Mouse (Mus musculus) layer of hippocampus, postnatal 10 days (tissue): ENCODE data around the gene Gm43552. TPM values are rescaled to one million over a fixed set of nuclear protein-coding genes. Genes with fewer than 3 reads are reported as not detected.

ENCODE experiments used
- DNase-seq, 2 experiments: peaks; one replicate each; pipeline ENCODE4 v3.0.0; 2021; ENCODE audit warnings: low spot score in 2 of 2
- total RNA-seq, 2 experiments: library from RNA; stranded (reverse); gene quantifications; 2 replicates each; pipeline ENCODE4 v1.2.3; 2021

Gm43552 gene
- total RNA-seq, 2 experiments from 2014 or later, result not detected

DNA sequence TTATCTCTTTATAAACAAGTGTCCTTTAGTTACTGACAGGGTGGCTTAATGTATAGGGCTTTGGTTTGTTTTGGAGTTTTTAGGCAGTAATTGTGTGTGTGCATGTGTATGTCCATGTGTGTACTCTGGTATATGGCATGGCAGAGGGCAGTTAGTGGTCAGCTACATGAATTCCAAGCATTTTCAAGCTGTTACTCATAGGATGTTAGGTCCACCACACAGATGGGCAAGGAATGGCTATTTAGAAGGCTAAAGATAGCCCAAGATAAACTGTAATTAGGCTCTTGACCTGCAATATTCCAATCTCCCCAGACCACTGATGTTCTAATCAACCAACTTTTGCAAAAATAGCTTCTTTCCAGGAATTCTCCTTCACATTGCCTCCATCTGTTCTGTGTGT lies 54.6 kb downstream of the Gm43552 start:
- DNase-seq, result no peak

DNA sequence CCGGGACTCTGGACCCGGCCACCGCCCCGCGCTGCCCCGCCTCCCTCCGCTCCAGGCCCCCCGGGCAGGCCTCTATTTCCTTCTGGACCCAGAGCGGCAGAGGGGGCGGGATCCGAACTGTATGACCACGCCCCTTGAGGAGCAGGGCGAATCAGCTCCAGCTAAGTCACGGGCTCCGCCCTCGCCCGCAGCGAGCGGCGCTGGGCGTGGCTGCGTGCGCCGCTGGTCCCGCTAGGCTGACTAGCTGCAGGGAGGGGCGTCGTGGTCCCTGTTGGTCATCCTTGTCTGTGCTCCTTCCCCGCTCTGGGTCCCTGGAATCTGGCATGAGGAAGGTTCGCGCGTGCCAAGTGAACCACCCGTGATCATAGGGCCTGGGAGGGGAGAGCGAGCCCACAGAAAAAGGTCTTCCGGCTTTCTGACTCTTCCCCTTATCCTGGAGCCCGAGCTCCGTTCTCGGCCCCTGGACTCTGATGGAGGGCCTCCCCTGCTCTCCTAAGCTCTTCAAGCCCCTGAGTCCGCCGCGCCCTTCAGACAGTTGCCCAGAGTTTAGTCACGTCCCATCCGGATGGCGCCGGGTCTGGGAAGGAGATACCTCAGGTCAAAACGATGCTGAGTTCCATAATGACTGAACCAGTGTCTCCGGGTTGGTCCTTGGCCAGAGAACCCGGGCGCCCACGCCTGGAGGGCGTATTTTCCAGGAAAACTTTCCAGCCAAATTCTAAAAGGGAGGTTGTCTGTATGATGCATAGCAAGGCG lies 56.6 kb downstream of the Gm43552 start, which contains the start of gene Ugdh:
TSS of gene Ugdh (minus strand) at position 144 of the 756 bp plus-strand sequence.
- DNase-seq, result peak; percentile 92 to 96

DNA sequence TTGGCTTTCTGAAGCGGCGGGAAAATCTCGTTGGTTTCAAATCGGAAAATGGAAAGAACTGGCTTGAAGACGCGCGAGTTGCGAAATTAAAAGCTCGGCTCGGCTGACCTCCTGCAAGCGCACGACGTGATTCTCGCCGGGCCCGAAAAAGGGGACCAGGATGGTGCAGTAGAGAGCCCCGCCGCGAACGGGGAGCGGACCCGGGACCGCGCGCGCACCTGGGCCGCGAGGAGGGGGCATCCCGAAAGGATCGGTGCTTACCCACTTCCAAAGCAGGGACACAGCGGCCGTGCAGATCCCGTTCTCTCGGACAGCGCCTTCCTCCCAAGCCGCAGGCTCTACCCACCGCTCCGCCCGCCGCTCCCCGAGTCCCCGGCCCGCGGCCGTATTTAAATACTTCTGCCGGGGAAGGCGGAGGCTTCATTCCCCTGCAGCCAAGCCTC lies 57.2 kb downstream of the Gm43552 start:
- DNase-seq, result no peak

GRCm38 (mm10) chr5:65434471-65435362 lies 57.9 kb downstream of the Gm43552 start:
- DNase-seq, result peak in 1 of 2 experiments; percentile 30

- DNase-seq, result no peak
Observed at GRCm38 (mm10) chr5:65429441-65429840, 63.2 kb downstream of the Gm43552 start.

DNA sequence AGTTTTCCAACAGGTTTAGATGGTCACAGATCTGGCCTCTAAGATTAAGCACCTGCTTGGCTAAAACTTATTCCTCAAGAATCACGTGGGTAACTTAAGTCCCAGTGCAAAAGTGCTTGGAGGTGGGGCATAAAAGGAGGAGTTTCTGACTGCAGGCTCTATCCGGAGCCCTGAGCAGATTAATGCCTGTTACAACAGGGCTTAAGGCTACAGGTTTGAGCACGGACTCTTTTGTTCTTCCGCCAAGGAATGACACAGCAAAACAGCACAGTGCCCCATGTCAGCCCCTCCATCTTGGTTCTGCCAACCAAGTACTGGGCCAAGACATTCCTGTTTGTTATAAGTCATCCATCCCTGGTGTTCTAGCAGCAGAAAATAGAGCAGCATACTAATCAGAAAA lies 64.3 kb downstream of the Gm43552 start:
- no peak for DNase-seq

GRCm38 (mm10) chr5:65425251-65425650 lies 67.4 kb downstream of the Gm43552 start:
- DNase-seq, result no peak

GRCm38 (mm10) chr5:65424215-65424614 lies 68.4 kb downstream of the Gm43552 start:
- no peak for DNase-seq

- DNase-seq, result no peak
Observed at GRCm38 (mm10) chr5:65422803-65423202, 69.8 kb downstream of the Gm43552 start.

DNA sequence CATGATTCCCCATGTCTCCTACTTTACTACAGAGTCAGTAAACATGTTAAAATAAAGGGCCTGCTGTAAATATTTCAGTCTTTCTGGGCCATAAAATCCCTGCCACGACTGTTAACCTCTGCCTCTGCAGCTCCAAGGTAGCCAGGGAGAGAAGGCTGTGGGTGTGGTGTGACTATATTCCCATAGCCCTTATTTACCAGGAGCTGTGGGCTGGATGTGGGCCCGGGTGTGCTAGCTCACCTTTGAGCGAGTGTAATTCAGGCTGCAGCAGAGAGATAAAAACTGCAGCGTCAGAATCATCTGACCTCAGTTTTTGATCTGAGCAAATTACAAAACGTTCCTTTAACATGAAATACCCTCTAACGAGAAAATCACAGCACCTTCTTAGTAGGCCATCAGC lies 71.8 kb downstream of the Gm43552 start:
- no peak for DNase-seq

DNA sequence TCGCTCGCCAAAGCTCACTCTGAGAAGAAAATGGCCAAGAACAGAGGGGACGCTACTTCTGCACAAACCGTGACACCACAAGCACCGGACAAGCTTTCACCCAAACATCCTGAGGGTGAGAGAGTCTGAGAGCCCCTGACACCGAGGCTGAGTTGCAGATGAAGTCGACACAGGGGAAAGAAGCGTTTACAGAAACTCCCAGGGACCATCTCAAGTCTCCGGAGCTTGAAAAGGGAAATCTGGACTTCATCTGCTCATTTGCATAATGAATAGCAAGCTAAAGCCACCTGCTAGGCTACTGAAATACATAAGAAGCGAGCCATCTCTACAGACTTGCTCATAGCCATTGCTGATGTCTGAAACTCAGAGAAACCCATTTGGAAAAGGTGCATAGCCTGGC lies 73.5 kb downstream of the Gm43552 start:
- no peak for DNase-seq

DNA sequence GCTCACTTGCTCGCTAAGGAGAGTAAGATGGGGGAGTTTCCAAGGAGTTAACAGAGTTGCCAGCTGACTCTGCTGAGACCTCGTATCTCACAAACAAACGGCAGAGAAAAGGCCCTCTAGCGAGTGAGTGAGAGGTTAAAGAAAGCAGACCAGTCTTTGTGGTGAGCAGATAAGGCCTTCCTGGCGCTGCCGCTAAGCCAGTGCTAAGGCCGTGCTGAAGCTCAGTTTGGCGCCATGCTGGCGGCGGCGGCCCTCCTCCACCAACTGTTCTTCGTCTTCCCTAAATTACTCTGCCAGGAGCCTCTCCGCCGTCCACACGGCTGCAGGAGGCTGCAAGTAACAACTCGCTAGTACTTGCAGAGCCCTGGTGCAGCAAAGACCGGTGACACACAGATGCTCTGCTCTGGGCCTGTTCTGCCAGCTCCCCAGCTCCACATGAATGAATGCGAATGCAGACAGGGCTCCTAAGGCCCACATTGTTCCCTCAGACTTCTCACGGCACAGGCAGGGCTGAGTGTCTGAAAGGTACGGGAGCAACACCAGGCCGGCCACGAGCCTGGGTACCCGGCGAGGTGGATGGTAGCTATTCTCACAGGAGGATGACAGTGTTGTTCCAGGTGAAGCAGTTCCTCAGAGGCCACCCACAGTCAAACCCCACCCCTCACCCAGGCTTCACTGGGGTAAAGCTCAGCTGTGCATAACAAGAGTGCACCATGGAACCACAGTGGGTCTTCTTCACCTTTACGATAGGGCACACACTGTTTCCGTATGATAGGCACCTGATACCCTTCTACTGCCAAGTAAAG lies 76.8 kb downstream of the Gm43552 start:
- no peak for DNase-seq

DNA sequence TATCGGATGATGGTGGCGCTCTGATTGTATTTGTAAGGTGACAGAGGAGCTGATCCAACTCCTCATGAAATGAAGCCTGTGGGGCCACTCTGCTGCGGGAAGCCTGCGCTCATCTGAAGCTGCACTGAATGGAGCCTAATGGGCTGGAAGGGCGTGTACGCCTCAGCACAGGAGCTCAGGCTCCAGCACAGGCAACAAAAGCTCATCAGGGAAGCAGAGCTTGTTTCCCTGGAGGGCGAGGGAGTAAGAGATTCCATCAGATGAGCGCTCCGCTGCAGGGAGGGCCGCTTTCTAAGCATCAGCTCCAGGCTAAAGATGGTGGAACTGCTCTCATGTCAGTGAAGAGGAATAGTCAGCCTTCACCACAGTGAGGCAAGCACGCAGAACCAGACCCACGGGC lies 84.6 kb downstream of the Gm43552 start:
- no peak for DNase-seq

DNA sequence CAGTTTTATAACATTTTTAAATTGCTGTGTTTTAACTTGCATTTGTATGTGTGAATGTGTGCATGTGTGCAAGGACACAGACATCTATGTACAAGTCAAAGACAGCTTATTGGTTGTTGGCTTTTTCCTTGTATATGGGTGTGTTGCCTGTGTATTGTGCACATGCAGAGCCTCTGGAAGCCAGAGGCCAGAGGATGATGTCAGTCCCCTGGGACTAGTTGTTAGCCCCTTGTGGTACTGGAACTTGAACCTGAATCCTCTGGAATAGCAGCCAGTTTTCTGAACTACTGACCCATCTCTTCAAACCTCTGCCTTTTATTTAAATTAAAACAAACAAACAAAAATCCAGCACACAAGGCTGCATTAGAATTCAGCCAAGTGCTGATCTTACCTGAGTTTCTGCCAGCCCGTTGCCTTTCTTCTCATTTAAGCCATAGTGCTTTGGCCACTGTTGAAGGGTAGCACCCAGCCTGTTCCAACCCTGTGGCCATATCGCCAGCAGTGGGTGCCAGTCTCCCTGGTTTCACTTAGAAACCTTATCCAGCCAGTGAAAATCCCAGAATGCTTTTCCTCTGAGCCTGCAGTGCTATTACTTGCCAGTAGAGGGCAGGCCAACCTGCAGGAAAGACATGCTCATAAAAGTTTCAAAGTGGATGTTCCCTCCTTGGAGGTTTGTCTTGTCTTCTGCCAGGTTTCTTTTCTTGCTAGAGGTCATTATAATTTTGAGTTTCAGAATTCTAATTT lies 91.2 kb downstream of the Gm43552 start:
- peak; percentile 87 to 88 for DNase-seq

- DNase-seq, result no peak
Observed at GRCm38 (mm10) chr5:65394425-65394824, 98.2 kb downstream of the Gm43552 start.

DNA sequence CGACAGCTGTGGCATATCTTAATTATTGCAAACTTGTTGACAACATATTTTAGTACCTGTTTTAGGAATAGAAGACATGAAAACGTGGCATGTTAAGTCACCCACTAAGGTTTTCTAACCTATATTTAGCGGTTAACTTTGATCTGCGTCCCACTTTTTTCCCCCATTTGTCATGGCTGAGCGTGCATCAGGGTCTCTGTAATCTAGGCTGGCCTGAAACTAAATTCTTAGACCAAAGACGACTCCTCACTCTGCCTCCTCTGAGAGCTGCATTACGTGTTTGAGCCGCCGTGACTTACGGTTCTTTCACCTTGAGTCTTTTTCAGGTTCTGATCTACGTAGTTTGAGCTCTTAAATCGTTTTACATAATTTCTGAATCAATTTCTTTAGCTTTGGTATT lies 100.9 kb downstream of the Gm43552 start:
- DNase-seq, result no peak

- DNase-seq, result peak; percentile 99
Observed at GRCm38 (mm10) chr5:65390648-65391644, 101.7 kb downstream of the Gm43552 start, which contains the start of the genes Rpl9 and Lias. Gene Rpl9 (minus strand): TSS chr5:65391444. Gene Lias (plus strand): TSS chr5:65391497.

GRCm38 (mm10) chr5:65387008-65387867 lies 105.4 kb downstream of the Gm43552 start:
- DNase-seq, result no peak
